Mouse (Mus musculus) limb, embryonic 10.5 days (tissue): ENCODE data around the gene Mettl7b. TPM values are rescaled to one million over a fixed set of nuclear protein-coding genes. Genes with fewer than 3 reads are reported as not detected.

Source experiments
- DNase-seq: peaks from one replicate; pipeline ENCODE4 v3.0.0-alpha.2; 2017; ENCODE audit warnings: low spot score
- H3K27ac ChIP-seq: fragments of 300-500 bp; sonication (generic); 2 replicates; pipeline ENCODE4 v1.5.1; 2016; ENCODE audit warnings: mild to moderate bottlenecking
- H3K27me3 ChIP-seq: fragments of 300-500 bp; sonication (generic); 2 replicates; pipeline ENCODE4 v1.6.1; 2016; ENCODE audit warnings: low read depth, mild to moderate bottlenecking; ENCODE audit not compliant: poor library complexity, severe bottlenecking
- H3K36me3 ChIP-seq: fragments of 300-500 bp; sonication (generic); 2 replicates; pipeline ENCODE4 v1.6.1; 2016; ENCODE audit warnings: mild to moderate bottlenecking, moderate library complexity
- H3K4me1 ChIP-seq: fragments of 300-500 bp; sonication (generic); 2 replicates; pipeline ENCODE4 v1.6.1; 2016
- H3K4me3 ChIP-seq: fragments of 300-500 bp; sonication (generic); 2 replicates; pipeline ENCODE4 v1.5.1; 2016; ENCODE audit warnings: mild to moderate bottlenecking, moderate library complexity
- H3K9me3 ChIP-seq: fragments of 300-500 bp; sonication (generic); replicated peaks from 2 replicates; pipeline ENCODE4 v1.6.1; 2016; ENCODE audit warnings: mild to moderate bottlenecking
- WGBS: fragments of 180-500 bp; shearing (Covaris S2); methylation state at CpG from one replicate; pipeline ENCODE4 v1.1.7; 2016; 5-methylcytosine and 5-hydroxymethylcytosine counted together
- polyA plus RNA-seq: library from polyadenylated mRNA; unstranded; fragments of >200 nt; fragmentation: Nextera tagmentation; extraction: Ambion mirVana; gene quantifications from 2 replicates; pipeline ENCODE4 v1.2.1, GENCODE M21; 2016

The Mettl7b gene
- polyA plus RNA-seq, 1 experiment from 2014 or later, result not detected

DNA sequence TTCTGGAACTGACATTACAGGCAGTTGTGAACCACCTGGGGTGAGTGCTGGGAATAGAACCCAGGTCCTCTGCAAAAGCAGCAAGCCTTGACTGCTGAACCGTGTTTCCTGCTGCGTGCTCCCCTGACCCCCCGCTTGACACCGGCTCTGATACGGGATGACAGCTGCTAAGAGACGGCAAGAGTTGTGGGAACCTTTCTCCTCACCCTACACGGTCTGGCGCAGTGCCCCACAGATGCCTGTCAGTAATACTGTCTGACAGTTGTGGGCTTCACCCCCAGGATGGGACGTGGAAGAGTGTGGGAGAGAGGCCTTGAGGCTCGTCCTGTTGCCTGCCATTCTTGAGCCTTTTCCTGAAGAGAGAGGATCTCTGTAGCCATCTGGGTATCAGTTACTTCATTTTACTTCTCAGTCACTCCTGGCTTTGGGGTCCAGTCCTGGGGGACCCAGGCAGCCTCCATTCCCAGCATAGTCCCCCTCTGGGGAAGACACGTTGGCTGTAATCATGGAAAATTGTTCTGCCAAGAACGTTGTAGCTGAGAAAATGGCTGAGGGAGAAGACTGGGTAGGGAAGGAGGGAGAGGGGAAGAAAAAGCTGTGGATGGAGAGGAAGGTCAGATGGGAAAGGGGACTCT, 22.9 kb downstream of the Mettl7b start:
- Histone ChIP-seq H3K27me3 (peaks cover 47% of the 10 kb centered on the region), H3K4me3 (no peak overlapping the region)
- WGBS, result 75% methylated on average over 12 of the region's 12 CpGs

DNA sequence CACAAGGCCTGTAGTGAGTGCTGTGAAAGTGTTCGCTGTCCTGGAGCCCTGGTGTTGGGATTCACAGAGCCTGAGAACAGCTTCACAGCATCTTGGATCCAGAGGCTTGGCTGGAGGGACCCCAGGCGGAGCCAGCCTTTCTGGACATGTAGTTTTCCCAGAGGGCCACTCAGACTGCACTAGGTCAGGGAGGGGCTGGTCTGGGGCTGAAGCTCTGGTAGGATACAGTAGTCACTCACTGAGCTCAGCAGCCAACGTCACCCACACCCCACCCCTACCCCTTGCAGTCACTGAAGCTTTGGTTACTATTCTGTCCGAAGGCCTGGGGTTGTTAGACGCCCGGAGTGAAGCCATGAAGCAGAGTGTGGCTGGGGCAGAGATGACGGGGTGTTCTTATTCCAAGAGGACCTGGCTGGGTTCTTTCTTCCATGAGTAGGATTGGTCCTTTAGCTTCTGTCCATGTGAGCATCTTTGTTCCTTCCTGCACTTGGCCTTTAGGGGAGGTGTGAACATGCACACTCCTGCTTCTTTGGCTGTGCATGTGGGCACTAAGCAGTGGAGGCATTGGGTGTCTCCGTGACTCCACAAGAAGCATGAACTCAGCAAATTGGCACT, 24.9 kb downstream of the Mettl7b start:
- WGBS, result 72% methylated on average over 8 of the region's 8 CpGs
- Histone ChIP-seq H3K27ac (no peak overlapping the region), H3K4me3 (no peak overlapping the region), H3K27me3 (peaks cover 66% of the 10 kb centered on the region), H3K9me3 (no peaks in the 10 kb centered on the region), H3K4me1 (peaks cover 15% of the 10 kb centered on the region), H3K36me3 (no peaks in the 10 kb centered on the region)
- DNase-seq, result no peak

More for the DNA sequence above, 22.9 kb downstream of the Mettl7b start:
- Histone ChIP-seq H3K27ac (no peak overlapping the region), H3K4me1 (peaks cover 15% of the 10 kb centered on the region), H3K36me3 (no peaks in the 10 kb centered on the region), H3K9me3 (no peaks in the 10 kb centered on the region)
- DNase-seq, result no peak

DNA sequence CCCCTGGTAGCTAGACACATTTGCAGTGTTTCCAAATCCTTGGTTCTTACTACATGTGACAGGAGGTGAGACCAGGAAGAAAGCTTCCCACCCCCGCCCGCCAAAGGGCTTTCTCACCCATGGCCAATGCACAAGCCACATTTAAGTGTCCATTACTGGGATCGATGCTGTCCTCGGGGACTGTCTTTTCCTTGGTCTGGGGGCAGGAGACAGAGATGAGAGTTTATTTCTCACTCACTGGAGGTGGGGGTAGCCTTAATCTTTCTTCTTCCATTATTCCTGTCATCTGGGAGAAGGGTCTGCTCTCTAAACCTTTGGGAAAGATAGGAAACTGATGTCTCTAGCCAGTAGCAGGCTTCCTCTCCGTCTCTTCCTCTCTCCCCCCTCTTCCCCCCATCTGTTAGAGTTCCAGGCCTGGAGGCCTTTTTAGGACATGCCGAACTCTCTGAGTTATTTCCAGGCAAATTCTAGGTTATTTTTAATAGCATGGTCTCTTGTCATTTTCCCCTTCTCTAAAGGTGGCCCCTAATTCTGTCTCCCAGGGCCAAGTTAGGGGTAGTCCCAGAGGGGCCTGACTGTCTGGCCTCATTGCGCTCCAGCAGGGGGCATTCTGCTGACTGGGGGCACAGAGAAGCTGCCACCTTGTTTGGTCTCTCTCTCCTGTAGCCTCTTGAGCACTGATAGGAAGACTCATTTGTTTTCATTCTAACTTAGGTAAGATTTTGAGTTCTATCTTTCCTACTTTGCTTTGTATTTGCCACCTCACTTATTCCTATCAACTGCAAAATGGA, 25.6 kb downstream of the Mettl7b start:
- H3K36me3 ChIP-seq, result no peaks in the 10 kb centered on the region
- DNase-seq, result no peak
- 61% methylated on average over 7 of the region's 7 CpGs for WGBS
- no peak overlapping the region for H3K4me3 ChIP-seq
- no peaks in the 10 kb centered on the region for H3K9me3 ChIP-seq
- no peak overlapping the region for H3K27ac ChIP-seq
- peaks cover 15% of the 10 kb centered on the region for H3K4me1 ChIP-seq
- H3K27me3 ChIP-seq, result peaks cover 73% of the 10 kb centered on the region

DNA sequence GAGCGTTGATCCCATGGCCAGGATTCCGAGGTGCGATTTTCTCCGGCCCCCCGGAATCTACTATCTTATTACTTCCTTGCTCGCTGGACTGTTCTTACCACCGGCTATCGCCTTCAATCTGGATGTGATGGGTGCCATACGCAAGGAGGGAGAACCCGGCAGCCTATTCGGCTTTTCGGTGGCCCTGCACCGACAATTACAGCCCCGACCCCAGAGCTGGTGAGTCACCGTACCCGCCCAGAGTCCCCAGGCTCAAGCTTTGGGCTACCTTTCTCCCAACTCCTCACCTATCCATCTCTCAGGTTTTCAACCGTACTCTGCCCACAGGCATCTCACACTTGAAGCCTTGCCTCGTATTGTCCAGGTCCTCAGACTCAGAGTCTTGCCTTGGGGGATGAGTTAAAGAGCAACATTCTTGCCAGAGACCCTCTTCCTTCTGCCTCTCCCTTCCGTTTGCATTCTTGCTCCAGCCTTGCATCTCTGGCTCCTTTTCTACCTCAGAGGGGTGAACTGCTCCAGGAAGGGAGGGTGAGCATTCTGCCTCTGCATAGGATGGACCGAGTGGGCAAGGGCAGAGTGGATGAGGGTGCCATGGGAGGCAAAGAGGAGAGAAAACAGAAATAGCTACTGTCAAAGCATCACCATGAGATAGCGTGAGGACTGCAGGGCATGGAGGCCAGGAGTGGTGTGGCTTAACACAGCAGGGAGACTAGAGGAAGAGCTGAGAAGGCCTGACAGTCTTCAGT, 26.6 kb downstream of the Mettl7b start:
- WGBS, result 3% methylated on average over 21 of the region's 21 CpGs
- no peaks in the 10 kb centered on the region for H3K9me3 ChIP-seq
- peaks cover 15% of the 10 kb centered on the region for H3K4me1 ChIP-seq
- no peaks in the 10 kb centered on the region for H3K36me3 ChIP-seq
- no peak overlapping the region for H3K27ac ChIP-seq
- peak overlapping the region; percentile 56 for H3K4me3 ChIP-seq
- DNase-seq, result no peak
- peaks cover 84% of the 10 kb centered on the region for H3K27me3 ChIP-seq

DNA sequence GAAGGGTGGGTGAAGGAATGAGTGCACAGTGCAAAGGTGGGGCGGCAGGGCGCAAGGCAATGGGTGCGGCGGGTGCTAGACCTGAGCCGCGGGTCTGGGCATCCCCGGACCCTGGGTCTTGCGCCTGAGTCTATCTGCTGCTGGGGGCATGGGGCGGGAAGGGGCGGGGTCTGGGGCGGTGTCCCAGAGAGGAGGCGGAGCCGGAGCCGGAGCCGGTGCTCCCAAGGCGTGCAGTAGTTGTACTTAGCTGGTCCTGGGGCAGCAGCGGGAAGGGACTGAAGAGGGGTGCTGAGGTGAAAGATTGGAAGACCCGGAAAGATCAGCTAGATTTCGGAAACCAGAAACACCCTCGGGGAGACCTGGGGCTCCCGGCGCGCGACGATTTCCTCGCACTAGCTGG, 27.2 kb downstream of the Mettl7b start, which contains the start of gene Itga7:
TSS of gene Itga7 (plus strand) at position 245 of the 400 bp plus-strand sequence.
- H3K9me3 ChIP-seq, result no peaks in the 10 kb centered on the region
- H3K27me3 ChIP-seq, result peaks cover 86% of the 10 kb centered on the region
- peak within 1 kb of the TSS; percentile 56 for H3K4me3 ChIP-seq
- H3K36me3 ChIP-seq, result no peaks in the 10 kb centered on the region
- H3K27ac ChIP-seq, result no peak within 1 kb of the TSS
- DNase-seq, result peak; percentile 78
- WGBS, result under 1% methylated on average over 26 of the region's 26 CpGs
- H3K4me1 ChIP-seq, result peaks cover 15% of the 10 kb centered on the region

DNA sequence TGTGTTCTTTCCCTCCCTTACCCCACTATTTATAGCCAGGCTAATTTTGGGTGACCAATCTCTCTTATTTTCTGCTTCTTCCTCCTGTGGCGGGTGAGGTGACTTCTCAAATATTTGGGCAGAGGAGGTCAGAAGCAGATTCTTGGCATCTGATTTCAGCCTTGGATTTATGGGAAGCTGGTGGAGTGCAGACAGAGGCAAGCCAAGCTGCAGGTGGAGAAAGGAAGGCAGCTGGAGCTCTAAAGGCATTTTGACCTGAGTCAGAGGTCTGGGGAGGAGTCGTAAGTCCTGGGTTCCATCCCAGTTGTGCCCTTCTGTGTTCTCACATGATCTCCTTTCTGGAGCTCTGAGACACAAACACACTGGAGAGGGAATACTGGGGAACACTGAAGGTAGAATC, 29.3 kb downstream of the Mettl7b start:
- Histone ChIP-seq H3K36me3 (no peaks in the 10 kb centered on the region), H3K4me1 (peaks cover 15% of the 10 kb centered on the region), H3K27ac (no peak overlapping the region), H3K9me3 (no peaks in the 10 kb centered on the region), H3K27me3 (peaks cover 93% of the 10 kb centered on the region), H3K4me3 (no peak overlapping the region)
- no peak for DNase-seq
- 77% methylated on average over 2 of the region's 2 CpGs for WGBS

DNA sequence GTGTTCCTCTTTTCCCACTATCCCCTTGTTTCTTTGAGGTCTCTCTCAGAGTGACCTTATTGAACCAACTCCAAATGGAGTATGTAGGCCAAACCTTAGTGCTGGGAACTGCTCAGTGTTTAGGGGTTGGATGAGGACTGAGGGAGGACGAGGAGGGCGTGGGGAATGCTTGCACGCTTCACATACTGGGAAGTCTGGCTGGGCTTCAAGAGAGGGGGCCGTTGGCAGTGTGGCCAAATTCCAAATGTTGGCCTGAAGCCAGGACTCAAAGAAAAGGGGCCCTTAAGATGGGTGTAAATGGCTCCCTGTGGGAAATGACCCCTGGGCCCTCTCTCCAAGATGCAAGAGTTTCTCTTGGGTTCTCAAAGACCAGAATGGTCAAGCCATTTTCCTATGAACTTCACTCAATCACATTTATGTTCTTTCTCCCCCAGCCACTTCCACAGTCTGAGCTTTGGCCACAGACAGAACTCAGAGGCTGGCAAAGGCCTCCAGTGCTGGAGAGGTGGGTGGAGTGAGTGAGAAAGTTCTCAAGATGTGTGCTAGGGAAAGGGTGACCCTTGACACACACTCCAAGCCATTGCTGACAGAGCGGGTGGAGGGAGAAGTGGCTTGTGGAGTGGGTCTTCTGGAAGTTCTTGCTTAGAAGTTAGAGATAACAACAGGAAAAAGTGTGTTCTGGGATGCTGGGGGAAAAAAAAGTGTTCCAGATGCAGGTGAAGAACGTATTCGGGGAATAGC, 31.0 kb downstream of the Mettl7b start:
- no peak overlapping the region for H3K4me3 ChIP-seq
- no peak overlapping the region for H3K27ac ChIP-seq
- peaks cover 76% of the 10 kb centered on the region for H3K27me3 ChIP-seq
- H3K4me1 ChIP-seq, result peaks cover 15% of the 10 kb centered on the region
- 81% methylated on average over 7 of the region's 7 CpGs for WGBS
- H3K9me3 ChIP-seq, result no peaks in the 10 kb centered on the region
- H3K36me3 ChIP-seq, result no peaks in the 10 kb centered on the region
- no peak for DNase-seq

DNA sequence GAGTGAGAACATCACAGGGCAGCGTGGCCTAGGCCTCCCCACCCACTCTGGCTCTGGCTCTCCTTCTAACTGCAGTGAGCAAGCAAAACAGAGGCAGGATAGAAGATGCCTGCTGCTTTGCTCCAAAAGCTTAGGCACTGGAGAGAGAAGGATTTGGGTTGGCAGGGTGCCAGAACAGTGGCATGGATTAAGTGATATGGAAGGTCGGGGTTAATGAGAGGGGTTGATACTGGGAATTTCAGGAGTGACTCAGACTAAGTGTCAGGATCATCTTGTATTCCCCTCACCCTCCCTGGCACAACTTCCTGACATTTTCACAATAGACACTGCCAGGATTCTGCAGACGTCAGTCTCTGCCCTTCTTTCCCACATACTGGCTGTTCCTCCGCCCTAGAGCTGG, 32.4 kb downstream of the Mettl7b start:
- Histone ChIP-seq H3K36me3 (no peaks in the 10 kb centered on the region), H3K4me3 (no peak overlapping the region), H3K27ac (no peak overlapping the region), H3K9me3 (no peaks in the 10 kb centered on the region), H3K27me3 (peaks cover 67% of the 10 kb centered on the region), H3K4me1 (peaks cover 9% of the 10 kb centered on the region)
- WGBS, result 38% methylated on average over 4 of the region's 4 CpGs
- DNase-seq, result no peak

DNA sequence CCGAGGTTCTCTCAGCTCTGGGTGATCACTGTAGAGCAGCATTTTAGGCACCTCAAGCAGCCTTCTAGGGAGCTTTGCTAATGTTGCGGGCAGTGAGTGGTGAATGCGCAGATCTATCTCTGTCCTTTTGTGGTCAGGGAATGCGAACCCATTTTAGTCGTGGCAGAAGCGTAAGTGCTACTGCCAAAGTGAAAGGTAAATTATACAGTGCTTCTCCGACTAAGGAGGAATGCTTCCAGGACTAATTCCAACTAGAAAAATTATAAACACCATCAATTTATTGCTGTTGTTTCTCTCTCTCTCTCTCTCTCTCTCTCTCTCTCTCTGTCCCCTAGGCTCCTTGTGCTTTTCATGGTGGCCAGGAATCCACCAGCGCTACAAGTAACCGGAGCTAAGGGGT, 36.9 kb downstream of the Mettl7b start, which contains the start of gene Bloc1s1:
TSS of gene Bloc1s1 (minus strand) at position 101 of the 400 bp plus-strand sequence.
- peaks cover 23% of the 10 kb centered on the region for H3K27me3 ChIP-seq
- H3K4me1 ChIP-seq, result peaks cover 43% of the 10 kb centered on the region
- DNase-seq, result no peak
- H3K4me3 ChIP-seq, result peak within 1 kb of the TSS; percentile 77
- WGBS, result 66% methylated on average over 9 of the region's 9 CpGs
- H3K27ac ChIP-seq, result peak within 1 kb of the TSS; percentile 86
- H3K36me3 ChIP-seq, result peaks cover 5% of the 10 kb centered on the region
- H3K9me3 ChIP-seq, result no peaks in the 10 kb centered on the region

DNA sequence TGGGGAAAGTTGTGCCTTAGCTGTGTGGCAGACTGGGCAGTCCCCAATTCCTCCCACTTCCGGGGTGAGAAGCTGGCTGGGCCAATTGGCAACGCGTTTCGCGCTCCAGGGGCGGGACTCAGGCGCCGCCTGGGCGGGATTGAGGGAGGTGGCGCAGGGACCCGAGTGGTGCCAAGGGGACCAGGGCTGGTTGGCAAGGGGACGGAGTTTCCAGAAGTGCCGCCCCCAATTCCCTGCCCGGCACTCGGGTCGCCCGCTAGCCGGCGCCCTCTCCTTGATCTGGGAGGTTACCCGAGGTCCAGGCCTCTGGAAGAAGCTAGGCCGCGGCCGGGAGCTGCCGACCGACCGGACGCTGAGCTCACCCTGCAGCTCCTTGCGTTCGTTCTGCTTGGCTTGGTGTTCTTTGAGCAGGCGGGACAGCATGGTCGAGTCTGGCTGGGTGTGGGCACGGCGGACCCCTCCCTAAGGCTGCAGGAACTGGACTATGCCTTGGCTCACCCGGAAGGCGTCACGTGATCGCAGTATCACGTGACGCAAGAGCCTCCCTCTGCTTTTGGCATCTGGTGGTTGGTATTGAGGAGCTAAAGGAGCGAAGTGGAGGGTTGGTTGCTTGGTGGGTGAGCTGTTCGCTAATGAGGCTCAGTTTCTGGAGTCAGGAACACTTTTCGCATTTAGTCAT, 37.6 kb downstream of the Mettl7b start:
- H3K27me3 ChIP-seq, result peaks cover 15% of the 10 kb centered on the region
- H3K27ac ChIP-seq, result peak overlapping the region; percentile 86
- H3K9me3 ChIP-seq, result no peaks in the 10 kb centered on the region
- peaks cover 9% of the 10 kb centered on the region for H3K36me3 ChIP-seq
- H3K4me1 ChIP-seq, result peaks cover 46% of the 10 kb centered on the region
- H3K4me3 ChIP-seq, result peak overlapping the region; percentile 77
- peak; percentile 92 for DNase-seq
- WGBS, result under 1% methylated on average over 42 of the region's 42 CpGs

DNA sequence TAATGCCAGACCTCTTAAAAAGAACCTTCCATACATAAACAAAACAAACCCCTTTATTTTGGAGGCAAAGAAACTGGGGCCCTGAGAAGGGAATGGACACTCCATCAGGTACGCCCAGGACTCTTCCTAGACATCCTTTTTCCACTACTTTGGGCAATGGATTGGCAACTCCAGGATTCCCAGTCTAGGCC, 38.1 kb downstream of the Mettl7b start, which contains the start of gene Rdh5:
TSS of gene Rdh5 (minus strand) at position 67 of the 191 bp plus-strand sequence.
- WGBS, result 19% methylated on average over 1 of the region's 1 CpGs
- no peak for DNase-seq
- Histone ChIP-seq H3K4me1 (peaks cover 46% of the 10 kb centered on the region), H3K4me3 (peak within 1 kb of the TSS; percentile 77), H3K27ac (peak within 1 kb of the TSS; percentile 86), H3K36me3 (peaks cover 13% of the 10 kb centered on the region), H3K9me3 (no peaks in the 10 kb centered on the region), H3K27me3 (peaks cover 11% of the 10 kb centered on the region; the same call in 1 of the 2 replicates)
